Mouse (Mus musculus): ENCODE measurements around the gene Slc2a5. TPM values are rescaled to one million over a fixed set of nuclear protein-coding genes. Genes with fewer than 3 reads are reported as not detected.
A peak's percentile ranks its signal among the peaks of the same experiment; 100 is the strongest.

Gene Slc2a5
- 1 to 10 TPM; 4.9 to 5.8 TPM for total RNA-seq (2021)

DNA sequence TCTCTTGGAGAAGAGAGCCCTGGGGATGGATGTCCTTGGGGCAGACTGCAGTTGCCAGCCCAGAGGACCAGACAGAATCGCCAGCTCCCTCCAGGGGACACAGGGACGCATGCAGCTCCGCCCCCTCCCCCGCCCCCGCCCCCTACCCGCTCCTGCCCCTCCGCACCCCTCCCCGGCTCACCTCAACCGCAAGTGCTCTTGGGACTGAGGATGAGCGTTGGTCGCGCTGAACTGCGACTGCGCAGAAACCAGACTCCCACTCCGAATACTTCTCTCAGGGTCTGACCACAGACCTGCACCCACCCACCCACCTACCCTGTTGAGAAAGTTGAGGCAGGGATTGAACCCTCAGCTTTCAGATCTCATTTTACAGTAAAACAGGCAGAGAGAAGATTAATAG lies at the start of gene Slc2a5:
Slc2a5 (plus strand) TSS at position 229 of the 400 bp plus-strand sequence.
- no peak for DNase-seq (ENCODE audit: extremely low spot score in 1 of 2, low spot score in 1 of 2)

DNA sequence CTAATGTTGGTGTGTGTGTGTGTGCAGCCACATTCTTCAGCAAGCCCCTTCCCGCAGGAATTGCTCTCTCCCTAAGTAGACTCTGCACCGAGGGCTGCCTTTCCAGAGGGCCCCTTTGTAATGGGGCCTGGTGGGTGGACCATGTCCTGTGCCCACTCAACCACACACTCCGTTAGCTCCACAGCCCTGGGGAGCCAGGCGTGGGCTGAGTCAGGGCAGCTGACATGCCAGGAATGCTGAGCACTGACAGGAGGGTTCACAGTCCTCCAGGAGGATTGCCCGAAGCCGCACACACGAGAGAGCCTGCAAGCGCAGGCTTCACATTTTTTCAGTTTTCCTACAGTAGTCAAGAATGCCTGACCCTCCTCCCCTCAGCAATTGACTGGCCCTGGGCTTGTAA lies 48.9 kb upstream of the Slc2a5 start:
- DNase-seq (ENCODE audit: extremely low spot score in 1 of 2, low spot score in 1 of 2) = no peak

DNA sequence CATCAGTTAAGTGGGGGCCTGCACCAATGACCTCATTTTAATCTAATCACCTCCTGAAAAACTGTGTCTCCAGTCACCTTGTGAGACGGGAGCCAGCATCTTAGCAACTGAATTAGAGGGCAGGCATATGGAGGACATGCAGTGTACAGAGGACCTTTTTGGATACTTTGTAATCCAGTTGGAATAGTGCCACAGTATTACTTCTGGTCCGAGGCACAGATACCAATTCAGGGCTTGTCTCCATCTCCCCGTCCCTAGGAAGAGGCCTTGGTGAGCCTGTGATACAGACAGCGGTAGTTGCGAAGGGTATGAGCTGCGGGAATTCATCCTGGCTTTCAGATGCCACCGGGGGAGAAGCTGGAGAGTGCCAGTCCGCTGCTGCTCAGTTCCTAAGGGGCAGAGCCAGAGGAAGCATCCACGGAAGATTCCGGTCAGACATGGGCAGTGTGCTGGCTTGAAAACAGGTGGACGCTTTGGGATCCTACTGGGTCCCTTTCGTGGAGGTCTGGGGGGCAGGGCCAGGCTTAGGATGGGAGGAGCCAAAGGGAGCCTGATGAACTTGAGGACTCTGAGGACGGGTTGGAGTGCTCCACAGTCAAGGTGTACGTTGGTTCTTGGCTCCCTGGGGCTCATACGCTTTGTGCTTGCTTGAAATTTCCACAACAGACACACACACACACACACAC lies 46.5 kb upstream of the Slc2a5 start:
- DNase-seq (ENCODE audit: extremely low spot score in 1 of 2, low spot score in 1 of 2) = no peak

DNA sequence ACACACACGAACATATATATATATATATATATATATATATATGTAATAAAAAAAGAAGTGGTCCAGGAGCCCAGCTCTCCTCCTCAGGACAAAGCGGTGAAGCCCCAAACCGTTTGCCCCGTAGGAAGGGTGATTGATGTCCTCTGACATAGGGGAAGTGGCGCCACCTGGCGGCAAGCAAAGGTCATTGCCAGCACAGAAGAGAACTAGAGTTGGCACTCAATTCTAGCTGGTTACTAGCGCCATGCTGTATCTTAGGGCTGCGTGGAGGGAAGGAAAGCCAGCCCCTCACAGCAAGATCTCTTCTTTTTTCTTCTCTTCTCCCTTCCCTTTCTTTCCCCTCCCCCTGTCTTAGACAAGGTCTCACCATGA lies 46.0 kb upstream of the Slc2a5 start:
- peak in 1 of 2 experiments; percentile 55 for DNase-seq (ENCODE audit: extremely low spot score in 1 of 2, low spot score in 1 of 2)

DNA sequence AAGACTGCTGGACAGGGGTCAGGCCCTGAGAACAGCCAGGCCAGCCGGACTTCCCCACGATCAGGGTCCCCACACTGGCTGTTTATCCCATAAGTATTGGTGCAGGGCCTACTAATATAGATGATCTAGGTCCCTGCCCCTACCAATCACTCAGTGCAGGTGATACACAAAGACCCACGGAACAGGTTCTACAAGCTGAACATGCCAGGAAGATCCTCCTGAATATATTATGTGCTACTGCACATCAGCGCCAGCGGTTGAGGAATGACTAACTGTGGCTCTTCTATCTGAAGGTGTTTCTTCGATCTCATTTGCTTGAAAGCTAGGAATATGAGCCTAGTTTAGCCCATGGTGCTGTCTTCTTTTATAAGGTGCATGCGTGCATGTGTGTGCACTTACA lies 43.7 kb upstream of the Slc2a5 start:
- DNase-seq (ENCODE audit: extremely low spot score in 1 of 2, low spot score in 1 of 2) = no peak

DNA sequence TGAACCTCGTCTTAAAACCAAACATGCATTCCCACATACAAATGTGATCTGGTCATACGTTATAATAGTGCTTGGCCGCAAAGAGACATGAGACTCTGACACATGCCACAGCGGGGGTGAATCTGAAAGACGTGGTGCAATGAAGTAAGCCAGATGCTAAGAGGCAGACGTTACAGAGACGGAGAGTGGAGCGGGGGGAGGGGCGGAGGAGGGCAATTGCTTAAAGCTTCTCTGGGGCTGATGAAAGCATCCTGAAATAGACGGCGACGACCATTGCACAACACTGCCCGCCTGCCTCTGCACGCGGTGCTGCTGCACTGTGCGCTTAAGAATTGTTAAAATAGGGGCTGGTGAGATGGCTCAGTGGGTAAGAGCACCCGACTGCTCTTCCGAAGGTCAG lies 42.9 kb upstream of the Slc2a5 start:
- DNase-seq (ENCODE audit: extremely low spot score in 1 of 2, low spot score in 1 of 2) = no peak

DNA sequence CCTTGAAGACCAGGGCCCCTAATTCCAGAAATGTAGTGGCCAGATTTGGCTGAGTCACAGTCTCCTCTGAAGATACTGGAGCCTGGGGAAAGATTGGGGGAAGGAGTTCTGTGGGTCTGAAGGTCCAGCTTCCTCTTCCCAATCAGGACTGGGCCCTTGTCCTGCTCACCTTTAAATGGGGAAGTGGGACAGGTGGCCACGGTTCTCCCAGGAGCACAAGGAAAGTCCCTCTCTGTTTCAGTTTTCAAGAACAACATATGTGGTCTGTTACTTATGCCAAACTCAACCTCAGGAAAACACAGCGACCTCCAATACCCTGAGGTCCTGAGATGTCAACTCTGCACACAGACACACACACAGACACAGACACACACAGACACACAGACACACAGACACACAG lies 40.4 kb upstream of the Slc2a5 start:
- DNase-seq (ENCODE audit: extremely low spot score in 1 of 2, low spot score in 1 of 2) = no peak

DNA sequence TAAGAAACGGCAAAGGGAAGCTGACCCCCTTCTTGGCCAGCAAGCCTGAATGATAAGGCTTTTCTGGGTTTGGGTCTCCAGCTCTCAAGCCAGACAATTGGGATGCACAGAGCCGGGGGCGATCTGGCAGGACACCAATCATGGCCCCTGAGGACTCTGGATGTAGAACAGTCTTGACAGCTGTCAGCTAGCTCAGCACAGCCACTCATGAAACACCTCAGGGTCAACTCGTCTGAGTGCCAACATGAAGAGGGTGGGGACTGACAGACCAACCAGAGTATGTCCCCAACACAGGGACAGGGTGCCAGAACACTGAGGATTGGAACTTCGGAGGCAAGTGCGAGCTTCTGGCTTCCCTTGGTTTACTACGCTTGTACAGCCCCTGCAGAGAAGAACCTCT lies 39.8 kb upstream of the Slc2a5 start:
- DNase-seq (ENCODE audit: extremely low spot score in 1 of 2, low spot score in 1 of 2) = no peak

DNA sequence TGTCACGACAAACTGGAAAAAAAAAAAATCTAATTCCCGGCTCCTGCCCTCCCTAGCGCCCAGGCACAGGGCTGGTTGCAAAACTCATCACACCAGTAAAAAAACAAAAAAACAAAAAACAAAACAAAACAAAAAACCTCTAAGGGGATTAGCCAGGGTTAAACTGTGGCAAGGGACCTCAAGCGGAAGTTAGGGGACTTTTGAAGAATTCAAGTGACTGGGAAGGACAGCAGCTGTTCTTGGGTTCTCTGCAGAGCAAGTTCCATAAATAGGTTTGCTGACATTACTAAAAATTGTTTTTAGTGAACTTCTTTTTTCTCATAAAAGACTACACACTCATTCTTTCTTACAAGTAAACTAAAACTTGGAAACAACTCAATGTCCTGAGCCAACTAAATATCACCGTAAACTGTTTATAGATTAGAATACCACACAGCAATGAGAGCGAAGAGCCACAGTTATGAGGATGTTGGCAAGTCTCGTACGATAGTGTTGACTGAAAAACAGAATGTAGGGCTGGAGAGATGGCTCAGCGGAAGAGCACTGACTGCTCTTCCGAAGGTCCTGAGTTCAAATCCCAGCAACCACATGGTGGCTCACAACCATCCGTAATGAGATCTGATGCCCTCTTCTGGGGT lies 38.6 kb upstream of the Slc2a5 start:
- DNase-seq (ENCODE audit: extremely low spot score in 1 of 2, low spot score in 1 of 2) = no peak

DNA sequence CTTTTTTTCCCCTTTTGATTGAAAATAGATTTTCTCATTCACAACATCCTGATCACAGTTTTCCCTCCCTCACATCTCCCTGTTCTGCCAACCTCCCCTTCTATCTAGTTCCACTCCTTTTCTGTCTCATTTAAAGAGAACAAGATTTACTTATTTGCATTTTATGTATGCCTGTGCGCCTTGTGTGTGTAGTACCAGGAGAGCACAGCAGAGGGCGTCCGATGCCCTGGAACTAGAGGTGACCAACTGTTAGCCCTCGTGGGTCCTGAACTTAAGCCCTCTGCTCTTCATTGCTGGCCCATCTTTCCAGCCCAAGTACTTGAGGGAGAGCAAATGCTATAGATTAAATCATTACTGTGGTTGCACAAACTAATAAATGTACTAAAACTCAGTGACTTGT lies 33.7 kb upstream of the Slc2a5 start:
- no peak for DNase-seq (ENCODE audit: extremely low spot score in 1 of 2, low spot score in 1 of 2)

DNA sequence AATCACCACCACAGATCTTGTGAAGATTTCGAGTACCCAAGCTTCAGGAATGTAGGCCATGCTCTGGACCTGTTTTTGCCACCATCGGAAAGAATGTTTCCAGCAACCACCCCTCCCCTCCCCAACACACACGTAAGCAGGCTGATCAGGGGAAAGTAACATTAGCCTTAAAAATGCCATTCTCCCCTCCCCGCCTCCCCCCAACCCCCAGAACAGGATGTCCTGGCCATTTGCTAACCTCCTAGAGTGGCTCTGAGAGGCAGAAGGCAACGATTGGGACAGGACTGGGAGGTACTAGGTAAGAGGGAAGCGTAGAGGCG lies 32.3 kb upstream of the Slc2a5 start:
- DNase-seq (ENCODE audit: extremely low spot score in 1 of 2, low spot score in 1 of 2) = no peak

DNA sequence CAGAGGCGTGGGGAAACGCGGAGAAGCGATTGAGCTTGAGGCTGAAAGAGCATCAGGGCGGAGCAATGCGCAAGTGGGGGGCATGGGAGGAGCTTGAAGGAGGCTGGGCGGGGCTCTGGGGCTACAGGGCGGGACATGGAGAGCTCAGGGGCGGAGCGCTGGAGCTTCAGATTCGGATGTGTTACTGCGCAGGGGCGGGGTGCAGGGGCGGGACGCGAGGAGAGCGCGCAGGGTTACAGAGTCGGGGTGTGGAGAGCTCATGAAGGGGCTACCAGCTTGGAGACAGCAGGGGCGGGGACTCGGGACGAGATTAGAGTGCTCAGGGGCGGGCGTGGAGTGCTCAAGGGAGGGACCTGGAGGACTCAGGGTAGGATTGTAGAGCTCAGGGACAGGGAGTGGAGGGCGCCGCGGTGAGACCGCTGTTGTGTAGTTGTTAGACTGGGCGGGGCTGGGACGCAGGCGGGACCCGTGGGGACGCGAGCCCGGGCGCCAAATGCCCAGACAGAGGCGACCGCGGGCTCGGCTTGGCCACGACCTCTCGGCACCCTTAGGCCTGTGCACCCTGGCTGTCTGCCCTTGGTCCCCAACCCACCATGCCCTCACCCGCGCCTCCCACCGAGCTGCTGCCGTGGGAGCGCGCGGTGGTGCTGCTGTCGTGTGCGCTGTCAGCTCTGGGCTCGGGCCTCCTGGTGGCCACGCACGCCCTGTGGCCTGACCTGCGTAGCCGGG lies 31.8 kb upstream of the Slc2a5 start, which contains the start of gene Gpr157:
Gpr157 (plus strand) TSS at position 205 of the 729 bp plus-strand sequence.
- peak; percentile 65 to 73 for DNase-seq (ENCODE audit: extremely low spot score in 1 of 2, low spot score in 1 of 2)

DNA sequence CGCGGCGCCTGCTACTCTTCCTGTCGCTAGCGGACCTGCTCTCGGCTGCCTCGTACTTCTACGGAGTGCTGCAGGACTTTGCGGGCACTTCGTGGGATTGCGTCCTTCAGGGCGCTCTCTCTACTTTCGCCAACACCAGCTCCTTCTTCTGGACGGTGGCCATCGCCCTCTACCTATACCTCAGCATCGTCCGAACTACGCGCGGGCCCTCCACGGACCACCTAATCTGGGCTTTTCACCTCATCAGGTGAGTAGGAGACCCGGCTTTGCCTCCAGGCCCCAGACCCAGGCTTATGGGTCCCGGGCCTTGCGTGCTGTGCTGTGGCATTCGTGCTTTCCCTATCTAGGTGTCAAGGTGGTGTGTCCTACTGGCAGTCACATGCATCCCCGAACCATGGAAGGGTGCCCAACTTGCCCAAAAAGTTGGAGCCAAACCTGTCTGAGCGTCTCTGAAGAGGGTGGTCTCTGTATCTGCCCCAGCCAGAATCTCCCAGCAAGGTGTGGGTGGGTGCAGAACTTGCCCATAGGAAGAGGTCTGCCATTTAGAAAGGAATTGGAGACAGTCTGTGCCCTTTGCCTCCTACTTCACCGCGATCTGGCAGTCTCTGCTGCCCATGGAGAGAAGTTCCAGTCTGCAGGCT lies 31.1 kb upstream of the Slc2a5 start:
- no peak for DNase-seq (ENCODE audit: extremely low spot score in 1 of 2, low spot score in 1 of 2)

DNA sequence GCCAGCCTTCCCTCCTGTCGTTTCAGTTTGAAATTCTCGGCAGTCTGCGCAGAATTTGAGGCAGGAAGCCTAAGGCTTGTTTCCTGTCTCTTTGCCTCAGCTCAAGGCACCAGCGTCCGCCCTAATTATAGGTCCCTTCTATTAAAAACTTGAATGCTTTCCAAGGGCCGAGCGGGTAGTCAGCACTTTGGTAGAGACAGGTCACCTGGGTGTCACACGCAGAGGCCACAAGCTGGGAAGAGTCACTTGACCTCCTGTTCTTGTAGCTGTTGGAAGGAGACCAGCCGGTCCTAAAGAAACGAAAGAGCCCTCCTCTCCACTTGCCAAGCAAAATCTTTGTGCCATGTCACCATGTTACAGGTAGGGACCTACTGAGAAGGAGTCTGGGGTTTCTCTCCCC lies 30.0 kb upstream of the Slc2a5 start:
- DNase-seq (ENCODE audit: extremely low spot score in 1 of 2, low spot score in 1 of 2) = no peak

DNA sequence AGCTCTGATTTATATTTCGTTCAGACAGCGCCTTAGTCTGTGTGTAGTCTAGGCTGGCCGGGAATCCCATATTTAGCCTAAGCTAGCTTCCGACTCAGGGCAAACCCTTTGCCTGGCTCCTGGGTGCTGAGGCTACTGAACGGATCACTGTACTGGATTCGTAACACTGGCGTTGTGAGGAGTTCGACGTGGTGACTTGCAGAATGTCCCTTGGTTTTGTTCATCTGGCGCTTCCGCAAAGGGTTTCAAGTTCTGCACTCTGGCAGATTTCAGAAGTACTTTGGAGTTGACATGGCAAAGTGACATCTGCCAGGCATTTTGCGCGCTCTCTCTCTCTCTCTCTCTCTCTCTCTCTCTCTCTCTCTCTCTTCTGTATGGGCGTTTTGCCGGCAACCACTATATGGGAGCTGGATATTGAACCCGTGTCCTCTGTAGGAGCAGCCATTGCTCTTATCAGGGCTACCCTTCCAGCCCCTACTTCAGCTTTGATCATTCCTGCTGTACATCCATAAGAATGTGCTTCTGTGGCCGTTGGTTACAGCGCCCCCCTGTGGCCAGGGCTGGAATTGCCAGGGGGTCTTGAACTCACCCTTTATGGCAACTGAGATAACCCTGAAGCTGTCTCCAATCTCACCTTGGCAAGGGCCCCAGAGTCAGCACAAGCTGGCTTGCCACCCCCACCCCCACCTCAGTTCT lies 27.0 kb upstream of the Slc2a5 start:
- DNase-seq (ENCODE audit: extremely low spot score in 1 of 2, low spot score in 1 of 2) = peak in 1 of 2 experiments; percentile 48

DNA sequence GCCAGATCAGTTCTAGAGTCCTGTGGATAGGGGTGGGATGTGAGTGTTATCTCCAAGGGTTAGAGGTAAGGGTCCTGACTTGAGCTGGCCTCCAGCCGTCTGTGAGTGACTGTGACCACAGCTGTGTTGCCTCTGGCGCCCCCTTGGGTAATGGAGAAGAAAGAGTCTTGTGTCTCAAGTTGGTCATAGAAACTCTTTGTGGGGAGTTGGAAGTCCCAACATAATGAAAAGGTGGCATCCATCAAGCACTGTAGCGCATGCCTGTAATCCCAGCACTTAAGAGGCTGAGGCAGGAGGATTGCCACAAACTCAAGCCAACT lies 26.5 kb upstream of the Slc2a5 start:
- no peak for DNase-seq (ENCODE audit: extremely low spot score in 1 of 2, low spot score in 1 of 2)

DNA sequence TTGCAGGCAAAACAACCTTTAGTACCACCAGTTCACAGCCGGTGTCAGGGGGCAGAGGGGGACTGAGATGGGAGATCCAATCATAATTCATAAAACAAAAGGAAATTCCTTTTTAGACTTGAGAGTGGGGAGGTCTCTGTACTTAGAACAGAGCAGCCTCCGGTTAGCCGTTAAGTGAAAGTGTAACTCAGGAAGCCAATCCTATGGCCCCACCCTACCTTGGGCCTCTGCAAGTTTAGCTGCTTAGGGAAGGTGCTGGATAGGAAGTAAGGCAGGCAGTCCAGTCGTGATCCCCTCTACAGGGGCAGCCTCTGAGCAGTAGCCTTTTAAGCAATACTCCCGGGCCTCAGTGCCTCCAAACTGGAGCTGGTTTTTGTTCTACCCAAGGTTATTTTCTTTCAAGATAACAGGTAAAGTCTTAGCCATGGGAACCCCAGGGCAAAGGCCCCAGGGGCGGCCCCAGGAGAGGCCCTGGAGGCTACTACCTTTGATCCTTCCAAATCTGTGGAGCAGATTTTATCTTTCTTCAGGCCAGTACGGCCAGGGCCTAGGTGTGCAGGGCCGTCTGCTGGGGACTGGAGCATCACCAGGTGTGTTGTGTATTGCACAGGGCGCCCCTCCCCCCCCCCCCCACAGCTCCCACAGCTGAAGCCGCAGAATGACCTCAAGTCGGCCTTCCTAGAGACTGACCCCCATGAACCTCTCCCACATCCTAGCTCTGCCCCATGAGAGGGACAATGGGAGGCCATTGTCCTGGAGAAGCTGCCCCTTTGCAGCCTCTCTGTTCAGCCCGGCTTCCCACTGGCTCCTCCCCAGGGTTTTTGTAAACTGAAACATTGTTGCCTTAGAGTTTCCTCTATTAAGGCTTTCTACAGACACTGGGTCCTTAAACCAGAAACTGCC lies 25.3 kb upstream of the Slc2a5 start:
- no peak for DNase-seq (ENCODE audit: extremely low spot score in 1 of 2, low spot score in 1 of 2)

DNA sequence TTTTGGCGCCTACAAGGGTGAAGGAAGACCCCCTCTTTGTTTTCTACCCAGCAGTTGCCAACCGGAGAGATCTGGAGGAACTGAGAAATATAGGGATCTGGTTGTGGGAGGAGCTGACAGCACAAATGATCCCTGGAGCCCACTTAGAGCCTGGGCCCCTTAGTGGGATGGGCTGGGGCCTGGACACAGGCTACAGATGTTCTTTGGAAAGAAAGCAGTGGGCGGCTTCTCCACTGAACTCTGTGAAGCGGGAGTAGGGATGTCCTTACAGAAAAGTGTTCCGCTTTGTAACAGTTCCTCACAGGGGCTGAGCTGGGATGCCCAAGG lies 24.7 kb upstream of the Slc2a5 start:
- no peak for DNase-seq (ENCODE audit: extremely low spot score in 1 of 2, low spot score in 1 of 2)

DNA sequence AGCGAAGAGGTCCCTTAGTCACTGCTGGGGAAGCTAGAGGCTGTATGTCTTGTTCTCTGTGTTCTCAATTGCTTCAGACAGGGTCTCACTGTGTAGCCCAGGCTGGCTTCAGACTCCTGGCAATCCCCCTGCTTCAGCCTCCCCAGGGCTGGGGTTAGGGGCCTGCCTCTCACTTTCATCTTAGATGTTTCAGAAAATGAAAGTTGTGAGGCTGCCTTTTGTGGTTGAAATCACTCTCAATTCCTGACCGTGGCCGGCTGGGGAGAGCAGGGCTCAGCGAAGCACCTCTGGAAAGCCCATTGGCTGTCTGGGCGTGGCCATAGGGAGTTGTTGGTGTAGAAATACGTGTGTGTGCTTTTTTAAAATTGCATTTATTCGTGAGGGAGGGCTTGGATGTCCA lies 22.8 kb upstream of the Slc2a5 start:
- DNase-seq (ENCODE audit: extremely low spot score in 1 of 2, low spot score in 1 of 2) = no peak

DNA sequence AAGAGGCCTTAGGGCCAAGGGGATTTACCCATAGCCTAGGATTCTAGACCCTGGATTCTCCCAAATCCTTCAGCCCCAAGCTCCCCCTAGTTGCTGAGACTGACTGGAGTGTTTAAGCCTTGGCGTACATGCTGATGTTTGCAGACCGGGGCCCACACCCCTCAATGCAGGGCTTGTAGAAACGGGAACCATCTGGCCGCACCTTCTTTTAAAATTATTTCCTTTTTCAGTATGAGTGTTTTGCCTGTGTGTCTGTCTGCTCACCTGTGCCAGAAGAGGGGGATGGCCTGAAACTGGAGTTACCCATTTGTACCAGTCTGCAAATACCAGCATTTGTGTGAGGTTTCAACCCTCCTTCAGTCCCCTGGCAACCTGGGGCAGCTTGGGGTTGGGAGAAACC lies 21.2 kb upstream of the Slc2a5 start:
- no peak for DNase-seq (ENCODE audit: extremely low spot score in 1 of 2, low spot score in 1 of 2)
